Mouse (Mus musculus): ENCODE data around the gene Hoxa6. TPM values are rescaled to one million over a fixed set of nuclear protein-coding genes. Genes with fewer than 3 reads are reported as not detected.
A peak's percentile ranks its signal among the peaks of the same experiment; 100 is the strongest.

Gene Hoxa6
- polyA plus RNA-seq, 1 experiment from 2014 or later, result not detected

- Histone ChIP-seq H3K4me2 (no peak overlapping the region), H3K4me3 (no peak overlapping the region), H3K9ac (no peak overlapping the region), H3K27me3 (replicated peaks) (peaks cover 90% of the 10 kb centered on the region), H3K36me3 (no peaks in the 10 kb centered on the region), H3K4me1 (replicated peaks) (peaks cover 19% of the 10 kb centered on the region), H3K9me3 (replicated peaks) (no peaks in the 10 kb centered on the region), H3K27ac (ENCODE audit: poor library complexity, severe bottlenecking) (no peak overlapping the region)
- 10% methylated on average over 16 of the region's 16 CpGs for WGBS
- ATAC-seq (ENCODE audit: insufficient number of reproducible peaks, low FRiP score), result 0 out of 2 replicates have a peak, but pooled peaks have one; percentile 14
These were observed 38.9 kb downstream of the Hoxa6 start for GRCm38 (mm10) chr6:52169499-52170165.

- no peaks in the 10 kb centered on the region for H3K9me3 ChIP-seq (replicated peaks)
- WGBS, result 5% methylated on average over 42 of the region's 42 CpGs
- H3K4me3 ChIP-seq, result no peak overlapping the region
- no peaks in the 10 kb centered on the region for H3K36me3 ChIP-seq
- no peak for ATAC-seq (ENCODE audit: insufficient number of reproducible peaks, low FRiP score)
- peaks cover 95% of the 10 kb centered on the region for H3K27me3 ChIP-seq (replicated peaks)
- peaks cover 21% of the 10 kb centered on the region for H3K4me1 ChIP-seq (replicated peaks)
- H3K9ac ChIP-seq, result no peak overlapping the region
- H3K4me2 ChIP-seq, result peak overlapping the region; percentile 12; the same call in 1 of the 2 replicates
- no peak overlapping the region for H3K27ac ChIP-seq (ENCODE audit: poor library complexity, severe bottlenecking)
These were observed 40.1 kb downstream of the Hoxa6 start for GRCm38 (mm10) chr6:52168191-52169055.

GRCm38 (mm10) chr6:52167736-52168161 is 40.8 kb downstream of the Hoxa6 start:
- no peaks in the 10 kb centered on the region for H3K9me3 ChIP-seq (replicated peaks)
- no peak overlapping the region for H3K9ac ChIP-seq
- no peak overlapping the region for H3K4me2 ChIP-seq
- H3K4me3 ChIP-seq, result no peak overlapping the region
- peaks cover 94% of the 10 kb centered on the region for H3K27me3 ChIP-seq (replicated peaks)
- no peak for ATAC-seq (ENCODE audit: insufficient number of reproducible peaks, low FRiP score)
- no peaks in the 10 kb centered on the region for H3K36me3 ChIP-seq
- H3K27ac ChIP-seq (ENCODE audit: poor library complexity, severe bottlenecking), result no peak overlapping the region
- WGBS, result 12% methylated on average over 14 of the region's 14 CpGs
- peaks cover 19% of the 10 kb centered on the region for H3K4me1 ChIP-seq (replicated peaks)

GRCm38 (mm10) chr6:52167176-52167575 is 41.3 kb downstream of the Hoxa6 start:
- Histone ChIP-seq H3K4me2 (no peak overlapping the region), H3K4me3 (no peak overlapping the region), H3K9me3 (replicated peaks) (no peaks in the 10 kb centered on the region), H3K4me1 (replicated peaks) (peaks cover 13% of the 10 kb centered on the region), H3K27ac (ENCODE audit: poor library complexity, severe bottlenecking) (no peak overlapping the region), H3K9ac (no peak overlapping the region), H3K36me3 (no peaks in the 10 kb centered on the region), H3K27me3 (replicated peaks) (peaks cover 89% of the 10 kb centered on the region)
- WGBS, result 30% methylated on average over 1 of the region's 1 CpGs
- ATAC-seq (ENCODE audit: insufficient number of reproducible peaks, low FRiP score), result no peak

- WGBS, result 12% methylated on average over 4 of the region's 4 CpGs
- Histone ChIP-seq H3K27ac (ENCODE audit: poor library complexity, severe bottlenecking) (no peak overlapping the region), H3K4me1 (replicated peaks) (peaks cover 11% of the 10 kb centered on the region), H3K9me3 (replicated peaks) (no peaks in the 10 kb centered on the region), H3K9ac (no peak overlapping the region), H3K4me3 (no peak overlapping the region), H3K36me3 (no peaks in the 10 kb centered on the region), H3K4me2 (no peak overlapping the region), H3K27me3 (replicated peaks) (peaks cover 87% of the 10 kb centered on the region)
- no peak for ATAC-seq (ENCODE audit: insufficient number of reproducible peaks, low FRiP score)
These were observed 42.0 kb downstream of the Hoxa6 start for GRCm38 (mm10) chr6:52166431-52167077.

GRCm38 (mm10) chr6:52165441-52166370 is 42.8 kb downstream of the Hoxa6 start:
- Histone ChIP-seq H3K4me2 (peak overlapping the region; percentile 26), H3K4me1 (replicated peaks) (peaks cover 12% of the 10 kb centered on the region), H3K27ac (ENCODE audit: poor library complexity, severe bottlenecking) (no peak overlapping the region), H3K9me3 (replicated peaks) (no peaks in the 10 kb centered on the region), H3K27me3 (replicated peaks) (peaks cover 85% of the 10 kb centered on the region), H3K9ac (no peak overlapping the region), H3K4me3 (peak overlapping the region; percentile 20), H3K36me3 (no peaks in the 10 kb centered on the region)
- no peak for ATAC-seq (ENCODE audit: insufficient number of reproducible peaks, low FRiP score)
- 3% methylated on average over 28 of the region's 28 CpGs for WGBS

- WGBS, result under 1% methylated on average over 25 of the region's 25 CpGs
These were observed 43.7 kb downstream of the Hoxa6 start, which contains the start of gene Hoxa2 for GRCm38 (mm10) chr6:52164626-52165440. Gene Hoxa2, minus strand, starts transcription at chr6:52164831.

GRCm38 (mm10) chr6:52164051-52164625 is 44.4 kb downstream of the Hoxa6 start:
- Histone ChIP-seq H3K27ac (ENCODE audit: poor library complexity, severe bottlenecking) (0 out of 2 replicates have a peak overlapping the region, but pooled peaks have one; percentile 4), H3K9me3 (replicated peaks) (no peaks in the 10 kb centered on the region), H3K36me3 (no peaks in the 10 kb centered on the region), H3K4me3 (peak overlapping the region; percentile 26), H3K4me1 (replicated peaks) (peaks cover 17% of the 10 kb centered on the region), H3K9ac (peak overlapping the region; percentile 19; the same call in 1 of the 2 replicates), H3K27me3 (replicated peaks) (peaks cover 88% of the 10 kb centered on the region), H3K4me2 (peak overlapping the region; percentile 47)
- no peak for ATAC-seq (ENCODE audit: insufficient number of reproducible peaks, low FRiP score)
- WGBS, result under 1% methylated on average over 39 of the region's 39 CpGs

More at GRCm38 (mm10) chr6:52164626-52165440, 43.7 kb downstream of the Hoxa6 start, which contains the start of gene Hoxa2:
- H3K27me3 ChIP-seq (replicated peaks), result peaks cover 85% of the 10 kb centered on the region
- H3K27ac ChIP-seq (ENCODE audit: poor library complexity, severe bottlenecking), result 0 out of 2 replicates have a peak within 1 kb of the TSS, but pooled peaks have one; percentile 4
- peaks cover 13% of the 10 kb centered on the region for H3K4me1 ChIP-seq (replicated peaks)
- no peaks in the 10 kb centered on the region for H3K9me3 ChIP-seq (replicated peaks)
- peak within 1 kb of the TSS; percentile 19; the same call in 1 of the 2 replicates for H3K9ac ChIP-seq
- H3K36me3 ChIP-seq, result no peaks in the 10 kb centered on the region
- ATAC-seq (ENCODE audit: insufficient number of reproducible peaks, low FRiP score), result no peak
- peak within 1 kb of the TSS; percentile 47 for H3K4me2 ChIP-seq
- peak within 1 kb of the TSS; percentile 26 for H3K4me3 ChIP-seq

GRCm38 (mm10) chr6:52163366-52164031 is 45.0 kb downstream of the Hoxa6 start:
- no peaks in the 10 kb centered on the region for H3K36me3 ChIP-seq
- no peak overlapping the region for H3K27ac ChIP-seq (ENCODE audit: poor library complexity, severe bottlenecking)
- H3K9me3 ChIP-seq (replicated peaks), result no peaks in the 10 kb centered on the region
- no peak for ATAC-seq (ENCODE audit: insufficient number of reproducible peaks, low FRiP score)
- H3K27me3 ChIP-seq (replicated peaks), result peaks cover 90% of the 10 kb centered on the region
- no peak overlapping the region for H3K9ac ChIP-seq
- peaks cover 23% of the 10 kb centered on the region for H3K4me1 ChIP-seq (replicated peaks)
- peak overlapping the region; percentile 47 for H3K4me2 ChIP-seq
- 10% methylated on average over 17 of the region's 17 CpGs for WGBS
- peak overlapping the region; percentile 26 for H3K4me3 ChIP-seq

Data from heart, embryonic 12.5 days (tissue).